Mouse (Mus musculus) heart, adult 2 months (tissue): ENCODE measurements at regions not wholly inside any gene's neighbourhood (a gene's known extent, or its start where the extent isn't known, plus 50 kb on each side); places are given as distances from the start of the nearest gene placed in this dataset.
A peak's percentile ranks its signal among the peaks of the same experiment; 100 is the strongest.
"Not testable (repeated sequence)": the region's sequence is repeated elsewhere in the genome, so short reads cannot be mapped to it uniquely, and the experiment has no call there.

Experiments
- DNase-seq, 2 experiments: peaks; one replicate each; pipeline ENCODE4 v3.0.0; 2021
- H3K27ac ChIP-seq: fragments of 200-600 bp; 2 replicates; pipeline ENCODE4 v1.8.1; 2022
- H3K27me3 ChIP-seq: fragments of 200-500 bp; 2 replicates; pipeline ENCODE4 v1.6.1; 2012; ENCODE audit warnings: mild to moderate bottlenecking, low read length, inconsistent platforms, mixed read lengths; ENCODE audit not compliant: control insufficient read depth, insufficient read depth
- H3K36me3 ChIP-seq: fragments of 200-500 bp; 2 replicates; pipeline ENCODE4 v1.6.1; 2012; ENCODE audit warnings: low read length, inconsistent platforms; ENCODE audit not compliant: control insufficient read depth, insufficient read depth
- H3K4me1 ChIP-seq: fragments of 200-500 bp; 2 replicates; pipeline ENCODE4 v1.6.1; 2011; ENCODE audit warnings: low read length; ENCODE audit not compliant: control insufficient read depth, insufficient read depth
- H3K4me3 ChIP-seq: fragments of 200-600 bp; 2 replicates; pipeline ENCODE4 v1.8.1; 2022
- H3K79me2 ChIP-seq: fragments of 200-500 bp; replicated peaks from 2 replicates; pipeline ENCODE4 v1.6.1; 2012; ENCODE audit warnings: mild to moderate bottlenecking, inconsistent platforms, low read length, moderate library complexity, mixed read lengths; ENCODE audit not compliant: control insufficient read depth, insufficient read depth
- H3K9ac ChIP-seq: fragments of 200-500 bp; 2 replicates; pipeline ENCODE4 v1.6.1; 2012; ENCODE audit warnings: low read depth, mild to moderate bottlenecking, control low read depth, inconsistent platforms, low read length, mixed read lengths
- CTCF ChIP-seq: fragments of 200-600 bp; IDR thresholded peaks from 2 replicates; pipeline ENCODE4 v1.8.1; 2022; ENCODE audit warnings: antibody characterized with exemption, mild to moderate bottlenecking, moderate library complexity
- EP300 ChIP-seq: fragments of 200-500 bp; IDR thresholded peaks from 2 replicates; pipeline ENCODE4 v1.6.1; 2011; ENCODE audit warnings: low read depth, low read length, control low read depth; ENCODE audit not compliant: insufficient read depth
- POLR2A ChIP-seq: fragments of 200-500 bp; IDR thresholded peaks from 2 replicates; pipeline ENCODE4 v1.6.1; 2011; ENCODE audit warnings: mild to moderate bottlenecking, low read depth, low read length, control low read depth; ENCODE audit not compliant: insufficient read depth
- WGBS: fragments of 180-500 bp; shearing (Covaris S2); methylation state at CpG from one replicate; pipeline ENCODE4 v1.1.7; 2018; 5-methylcytosine and 5-hydroxymethylcytosine counted together
- intact Hi-C: fragments of 180-260 bp; cut with DNase I; formaldehyde crosslinking; loops from one replicate; pipeline ENCODE4 v1.15.1; 2025

DNA sequence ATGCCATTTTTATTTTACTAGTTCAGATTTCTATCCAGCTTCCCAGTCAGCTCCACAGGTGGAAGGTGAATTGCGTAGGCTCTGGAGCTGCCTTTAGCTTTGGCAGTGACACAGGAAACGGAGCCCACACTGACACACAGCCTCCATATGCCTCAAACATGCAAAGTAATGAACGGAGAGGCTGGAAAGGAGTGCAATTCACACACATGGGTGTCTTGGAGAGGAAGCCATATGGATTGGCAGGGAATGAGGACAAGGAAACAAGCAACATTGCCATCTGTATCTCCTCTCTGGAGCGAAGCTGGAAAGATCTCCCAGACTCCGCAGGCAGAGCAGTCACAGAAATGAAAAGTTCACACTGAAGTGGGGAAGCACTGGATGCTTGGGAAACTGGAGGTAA lies 201.6 kb upstream of the 4930452B06Rik start:
- H3K27me3 ChIP-seq = no peaks in the 10 kb centered on the region
- no peaks in the 10 kb centered on the region for H3K79me2 ChIP-seq
- H3K27ac ChIP-seq = no peak overlapping the region
- intact Hi-C loops = no loop called here
- TF ChIP-seq CTCF = no peak
- no peak for TF ChIP-seq EP300
- TF ChIP-seq POLR2A = no peak
- no peak overlapping the region for H3K9ac ChIP-seq
- 91% methylated on average over 5 of the region's 5 CpGs for WGBS
- no peaks in the 10 kb centered on the region for H3K4me1 ChIP-seq
- no peaks in the 10 kb centered on the region for H3K36me3 ChIP-seq
- H3K4me3 ChIP-seq = no peak overlapping the region
- no peak for DNase-seq

DNA sequence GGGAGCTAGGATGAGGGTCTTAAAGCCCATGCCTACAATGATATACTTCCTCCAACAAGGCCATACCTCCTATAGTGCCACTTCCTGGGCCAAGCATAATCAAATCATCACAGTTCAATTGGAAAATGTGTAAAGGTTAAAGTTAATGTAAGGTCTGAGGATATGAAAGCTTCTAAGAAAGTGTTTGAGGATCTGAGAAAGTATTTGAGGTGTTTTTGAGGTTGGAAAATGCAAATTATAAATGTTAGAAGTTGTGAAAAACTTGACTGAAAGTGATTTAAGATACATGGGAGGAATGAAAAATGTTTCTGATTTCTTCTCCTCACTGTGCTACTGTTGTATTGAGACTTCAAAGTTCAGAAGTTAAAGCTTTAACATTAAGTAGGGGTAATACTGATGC lies 185.5 kb upstream of the 4930452B06Rik start:
- TF ChIP-seq CTCF (no peak), POLR2A (no peak), EP300 (no peak)
- Histone ChIP-seq H3K36me3 (no peaks in the 10 kb centered on the region), H3K9ac (no peak overlapping the region), H3K27ac (no peak overlapping the region), H3K79me2 (no peaks in the 10 kb centered on the region), H3K4me1 (no peaks in the 10 kb centered on the region), H3K27me3 (no peaks in the 10 kb centered on the region), H3K4me3 (no peak overlapping the region)
- intact Hi-C loops = no loop called here
- no peak for DNase-seq

- no peak for DNase-seq
- Histone ChIP-seq H3K4me3 (no peak overlapping the region), H3K27ac (no peak overlapping the region), H3K36me3 (no peaks in the 10 kb centered on the region), H3K4me1 (no peaks in the 10 kb centered on the region), H3K9ac (no peak overlapping the region), H3K79me2 (no peaks in the 10 kb centered on the region), H3K27me3 (no peaks in the 10 kb centered on the region)
- intact Hi-C loops = no loop called here
- TF ChIP-seq POLR2A (no peak), CTCF (no peak), EP300 (no peak)
Measured at GRCm38 (mm10) chr14:8850208-8850607, 184.2 kb upstream of the 4930452B06Rik start.

- no peaks in the 10 kb centered on the region for H3K79me2 ChIP-seq
- DNase-seq = no peak
- H3K36me3 ChIP-seq = no peaks in the 10 kb centered on the region
- intact Hi-C loops = no loop called here
- H3K27ac ChIP-seq = no peak overlapping the region
- H3K4me3 ChIP-seq = no peak overlapping the region
- no peaks in the 10 kb centered on the region for H3K27me3 ChIP-seq
- WGBS = 67% methylated on average over 1 of the region's 1 CpGs
- TF ChIP-seq POLR2A (no peak), CTCF (no peak), EP300 (no peak)
- no peaks in the 10 kb centered on the region for H3K4me1 ChIP-seq
- H3K9ac ChIP-seq = no peak overlapping the region
Measured at GRCm38 (mm10) chr14:8833516-8833915, 167.5 kb upstream of the 4930452B06Rik start.

GRCm38 (mm10) chr14:8800217-8800616 lies 134.2 kb upstream of the 4930452B06Rik start:
- H3K36me3 ChIP-seq, H3K27me3 ChIP-seq, H3K27ac ChIP-seq, H3K4me1 ChIP-seq, H3K4me3 ChIP-seq, intact Hi-C loops, H3K9ac ChIP-seq, H3K79me2 ChIP-seq: not testable (repeated sequence)
- 77% methylated on average over 23 of the region's 23 CpGs for WGBS
- peak; percentile 7 to 44 for DNase-seq

DNA sequence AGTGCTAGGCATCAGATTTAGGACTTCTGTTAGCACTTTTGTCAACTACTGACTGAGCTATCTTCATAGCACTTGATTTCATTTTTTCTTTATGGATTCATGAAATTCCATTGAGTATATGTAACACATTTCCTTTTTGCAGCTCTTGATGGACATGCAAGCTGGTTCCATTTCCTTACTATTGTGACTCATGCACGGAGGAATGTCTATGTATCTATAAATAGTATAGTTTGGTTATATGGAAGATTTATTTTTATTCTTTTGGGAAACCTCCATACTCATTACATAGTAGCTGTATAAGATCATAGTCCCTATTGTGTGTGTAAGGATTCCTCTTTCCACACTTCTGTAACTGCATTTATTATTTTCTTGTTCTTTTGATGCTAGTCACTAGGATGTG lies 123.3 kb upstream of the 4930452B06Rik start:
- WGBS = 7% methylated on average over 1 of the region's 1 CpGs
- no peaks in the 10 kb centered on the region for H3K4me1 ChIP-seq
- no peak overlapping the region for H3K9ac ChIP-seq
- no peak for DNase-seq
- H3K36me3 ChIP-seq = no peaks in the 10 kb centered on the region
- intact Hi-C loops = no loop called here
- H3K27ac ChIP-seq = no peak overlapping the region; the same call in 1 of the 2 replicates
- H3K4me3 ChIP-seq = no peak overlapping the region
- no peaks in the 10 kb centered on the region for H3K27me3 ChIP-seq
- no peak for TF ChIP-seq CTCF
- no peak for TF ChIP-seq POLR2A
- no peak for TF ChIP-seq EP300
- H3K79me2 ChIP-seq = no peaks in the 10 kb centered on the region

- WGBS = 49% methylated on average over 2 of the region's 2 CpGs
- no peak overlapping the region for H3K4me3 ChIP-seq
- H3K9ac ChIP-seq = no peak overlapping the region
- H3K27ac ChIP-seq = no peak overlapping the region
- no peaks in the 10 kb centered on the region for H3K36me3 ChIP-seq
- no peak for DNase-seq
- H3K27me3 ChIP-seq = no peaks in the 10 kb centered on the region
- intact Hi-C loops = no loop called here
- no peaks in the 10 kb centered on the region for H3K79me2 ChIP-seq
- no peaks in the 10 kb centered on the region for H3K4me1 ChIP-seq
- no peak for TF ChIP-seq EP300
- TF ChIP-seq POLR2A = no peak
- no peak for TF ChIP-seq CTCF
Measured at GRCm38 (mm10) chr14:8760541-8760940, 94.5 kb upstream of the 4930452B06Rik start.
